Mouse (Mus musculus): ENCODE data around the gene Gm3633. TPM values are rescaled to one million over a fixed set of nuclear protein-coding genes. Genes with fewer than 3 reads are reported as not detected.
"Not testable (repeated sequence)": the region's sequence is repeated elsewhere in the genome, so short reads cannot be mapped to it uniquely, and the experiment has no call there.

The Gm3633 gene
- not detected in 2 replicates for polyA plus RNA-seq (2014; fragmentation: Nextera tagmentation; extraction: Ambion mirVana)

DNA sequence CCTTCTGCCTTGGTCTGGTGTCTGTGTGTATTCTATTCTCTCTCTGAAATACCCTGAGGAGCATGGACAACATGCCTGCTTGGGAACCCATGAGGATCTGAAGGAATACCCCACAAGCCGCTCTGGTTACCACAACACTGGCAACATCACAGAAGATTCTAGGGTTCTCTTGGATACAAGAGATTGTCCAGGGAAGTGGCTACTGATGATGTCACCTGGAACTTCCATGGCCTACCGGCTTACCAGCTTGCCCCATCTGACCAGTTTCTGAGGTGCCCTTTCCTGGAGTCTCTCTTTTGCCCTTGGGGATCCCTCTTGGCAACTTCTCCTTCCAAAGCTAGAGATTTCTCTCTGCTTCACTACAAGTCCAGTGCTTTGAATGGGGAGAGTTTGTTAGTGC lies at the start of gene Gm3633:
TSS of gene Gm3633 (minus strand) at position 101 of the 400 bp plus-strand sequence.
- not testable (repeated sequence) for H3K27ac ChIP-seq (ENCODE audit: low read depth, low read length); H3K4me2 ChIP-seq; H3K9ac ChIP-seq (ENCODE audit: low read length); H3K9me3 ChIP-seq (ENCODE audit: control insufficient read depth, low read length); H3K4me1 ChIP-seq (ENCODE audit: control insufficient read depth, insufficient read depth, low read length); H3K4me3 ChIP-seq (ENCODE audit: low read depth, low read length); H3K36me3 ChIP-seq (ENCODE audit: control insufficient read depth, insufficient read depth, low read length); ATAC-seq (ENCODE audit: low FRiP score); H3K27me3 ChIP-seq (ENCODE audit: control insufficient read depth, insufficient read depth, low read length); DNase-seq (ENCODE audit: low spot score, missing footprints)
- WGBS: no CpG with 5 or more reads among the region's 2 CpGs

DNA sequence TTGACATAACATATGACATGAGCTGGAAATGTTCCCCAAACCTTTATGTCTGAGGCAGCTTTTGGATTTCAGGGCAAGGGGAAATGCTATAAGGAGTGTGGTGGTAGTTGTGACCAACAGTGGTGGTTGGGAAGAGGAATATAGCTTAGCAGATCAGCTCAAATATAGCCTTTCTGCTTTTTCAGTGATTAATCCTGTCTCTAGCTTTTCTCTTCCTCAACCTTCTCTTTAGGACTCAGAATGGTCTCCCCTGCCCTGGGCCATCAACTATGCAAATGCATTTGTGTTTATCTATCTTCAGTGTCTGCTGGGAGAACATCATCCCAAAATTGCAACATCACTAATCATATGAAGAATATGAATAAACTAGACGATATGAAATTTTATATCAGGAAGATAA lies 13.9 kb upstream of the Gm3633 start, which contains the start of gene Gm10378:
TSS of gene Gm10378 (plus strand) at position 301 of the 400 bp plus-strand sequence.
- not testable (repeated sequence) for H3K4me2 ChIP-seq; H3K4me3 ChIP-seq (ENCODE audit: low read depth, low read length); H3K9me3 ChIP-seq (ENCODE audit: control insufficient read depth, low read length); H3K27me3 ChIP-seq (ENCODE audit: control insufficient read depth, insufficient read depth, low read length); H3K27ac ChIP-seq (ENCODE audit: low read depth, low read length); H3K9ac ChIP-seq (ENCODE audit: low read length); ATAC-seq (ENCODE audit: low FRiP score); H3K36me3 ChIP-seq (ENCODE audit: control insufficient read depth, insufficient read depth, low read length); H3K4me1 ChIP-seq (ENCODE audit: control insufficient read depth, insufficient read depth, low read length); DNase-seq (ENCODE audit: low spot score, missing footprints)
- WGBS: no CpG with 5 or more reads among the region's 1 CpGs

DNA sequence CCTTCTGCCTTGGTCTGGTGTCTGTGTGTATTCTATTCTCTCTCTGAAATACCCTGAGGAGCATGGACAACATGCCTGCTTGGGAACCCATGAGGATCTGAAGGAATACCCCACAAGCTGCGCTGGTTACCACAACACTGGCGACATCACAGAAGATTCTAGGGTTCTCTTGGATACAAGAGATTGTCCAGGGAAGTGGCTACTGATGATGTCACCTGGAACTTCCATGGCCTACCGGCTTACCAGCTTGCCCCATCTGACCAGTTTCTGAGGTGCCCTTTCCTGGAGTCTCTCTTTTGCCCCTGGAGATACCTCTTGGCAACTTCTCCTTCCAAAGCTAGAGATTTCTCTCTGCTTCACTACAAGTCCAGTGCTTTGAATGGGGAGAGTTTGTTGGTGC lies 41.9 kb downstream of the Gm3633 start, which contains the start of gene Gm17124:
TSS of gene Gm17124 (minus strand) at position 101 of the 400 bp plus-strand sequence.
- not testable (repeated sequence) for H3K27ac ChIP-seq (ENCODE audit: low read depth, low read length); DNase-seq (ENCODE audit: low spot score, missing footprints); H3K9ac ChIP-seq (ENCODE audit: low read length); H3K27me3 ChIP-seq (ENCODE audit: control insufficient read depth, insufficient read depth, low read length); ATAC-seq (ENCODE audit: low FRiP score); H3K4me3 ChIP-seq (ENCODE audit: low read depth, low read length); H3K4me2 ChIP-seq; H3K4me1 ChIP-seq (ENCODE audit: control insufficient read depth, insufficient read depth, low read length); H3K36me3 ChIP-seq (ENCODE audit: control insufficient read depth, insufficient read depth, low read length); H3K9me3 ChIP-seq (ENCODE audit: control insufficient read depth, low read length)
- WGBS: no CpG with 5 or more reads among the region's 3 CpGs

Small RNAs within 50 kb of the gene (microRNA-seq; reads per million reads assigned to microRNA genes)
- gene Gm23620 (not detected), gene Gm25228 (not detected)

Other genes with a start within 250 kb of the Gm3633 start
- gene Gm8005, start 202.2 kb downstream of the Gm3633 start, polyA plus RNA-seq (2014; fragmentation: Nextera tagmentation; extraction: Ambion mirVana): not detected in 2 replicates
- not detected in 2 replicates for gene Gm8011, start 178.0 kb downstream of the Gm3633 start, polyA plus RNA-seq (2014; fragmentation: Nextera tagmentation; extraction: Ambion mirVana)
- not detected in 2 replicates for gene Gm8020, start 139.6 kb downstream of the Gm3633 start, polyA plus RNA-seq (2014; fragmentation: Nextera tagmentation; extraction: Ambion mirVana)
- gene Gm8024, start 117.6 kb downstream of the Gm3633 start, polyA plus RNA-seq (2014; fragmentation: Nextera tagmentation; extraction: Ambion mirVana): not detected in 2 replicates
- not detected in 2 replicates for gene Gm17124, start 42.0 kb downstream of the Gm3633 start, polyA plus RNA-seq (2014; fragmentation: Nextera tagmentation; extraction: Ambion mirVana)
- gene Gm10378, start 14.0 kb upstream of the Gm3633 start, polyA plus RNA-seq (2014; fragmentation: Nextera tagmentation; extraction: Ambion mirVana): not detected in 2 replicates
- not detected in 2 replicates for gene Gm3015, start 126.9 kb upstream of the Gm3633 start, polyA plus RNA-seq (2014; fragmentation: Nextera tagmentation; extraction: Ambion mirVana)
- gene Gm10377, start 156.1 kb upstream of the Gm3633 start, polyA plus RNA-seq (2014; fragmentation: Nextera tagmentation; extraction: Ambion mirVana): not detected in 2 replicates
- gene Gm21977, start 211.6 kb upstream of the Gm3633 start, polyA plus RNA-seq (2014; fragmentation: Nextera tagmentation; extraction: Ambion mirVana): not detected in 2 replicates

All from midbrain, embryonic 11.5 days (tissue).